ENCODE assay signal across 10 mouse cellular contexts in the genomic region with DNA sequence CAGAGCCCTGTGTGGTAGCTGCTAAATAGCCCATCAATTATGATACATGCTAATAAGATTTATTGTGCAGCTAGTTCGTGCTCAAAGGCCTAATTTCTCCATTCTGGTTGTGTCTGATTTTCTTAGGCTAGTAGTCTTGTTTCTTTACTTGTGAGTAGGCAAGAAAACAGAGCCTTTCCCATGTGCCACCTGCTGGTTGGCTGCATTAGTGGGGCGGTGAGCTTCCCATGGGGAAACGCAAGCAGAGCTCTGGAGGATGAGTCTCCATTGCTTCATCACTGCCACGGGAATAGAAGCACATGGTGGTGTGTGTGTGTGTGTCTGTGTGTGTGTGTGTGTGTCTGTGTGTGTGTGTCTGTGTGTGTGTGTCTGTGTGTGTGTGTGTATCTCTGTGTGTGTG.
DNase-seq lines count a peak whose midpoint lies in the region; ATAC-seq and TF ChIP-seq lines count a peak whose summit lies in the region.
"Had no signal": no experiment of that assay in that cellular context is flagged by ENCODE, and none has a peak within 500 bp of the region (broad histone marks: within the 10 kb centered on the region; RNA-seq: fewer than 3 reads in every experiment).

No protein-coding gene starts in this region.

- no peak overlapping the region for H3K9ac ChIP-seq in liver, adult 2 months (ENCODE audit: low read depth, low read length)
- H3K9ac ChIP-seq: lung, embryonic 15.5 days; stomach, embryonic 15.5 days had no signal

- H3K27ac ChIP-seq in liver, adult 2 months (replicated peaks; ENCODE audit: insufficient read depth, low read depth, low read length) = no peak overlapping the region
- no peak overlapping the region for H3K27ac ChIP-seq in layer of hippocampus, adult 2 months
- H3K27ac ChIP-seq in thymus, adult 2 months (ENCODE audit: control insufficient read depth, insufficient read depth, low read length) = no peak overlapping the region
- H3K27ac ChIP-seq: lung, embryonic 15.5 days; stomach, embryonic 15.5 days had no signal

- peak; percentile 48 for DNase-seq in liver, adult 2 months (ENCODE audit: extremely low read depth, low read depth, low spot score)
- DNase-seq in liver = no peak
- peak; percentile 42 for DNase-seq in adrenal gland, adult 8-10 months
- DNase-seq in frontal cortex, adult 2 months (ENCODE audit: extremely low spot score in 1 of 2, low spot score in 1 of 2) = peak; percentile 20 to 66
- peak; percentile 34 to 41 for DNase-seq in layer of hippocampus, adult 2 months (ENCODE audit: low spot score in 2 of 2)
- DNase-seq in right cerebral cortex, adult 18-20 months = peak; percentile 55
- no peak for DNase-seq in thymus, adult 2 months

- no peak overlapping the region for H3K4me3 ChIP-seq in liver, adult 2 months (ENCODE audit: insufficient read depth, low read depth, low read length)
- no peak overlapping the region for H3K4me3 ChIP-seq in layer of hippocampus, adult 2 months
- no peak overlapping the region for H3K4me3 ChIP-seq in thymus, adult 2 months (ENCODE audit: control insufficient read depth, insufficient read depth, low read length)
- H3K4me3 ChIP-seq: lung, embryonic 15.5 days; stomach, embryonic 15.5 days had no signal

- no peaks in the 10 kb centered on the region for H3K4me1 ChIP-seq in liver, adult 2 months (ENCODE audit: control insufficient read depth, insufficient read depth, low read length)
- no peaks in the 10 kb centered on the region for H3K4me1 ChIP-seq in thymus, adult 2 months (replicated peaks; ENCODE audit: control insufficient read depth, insufficient read depth, low read length)
- H3K4me1 ChIP-seq: lung, embryonic 15.5 days; stomach, embryonic 15.5 days had no signal

- WGBS in liver, adult 2 months = 49% methylated on average over 4 of the region's 4 CpGs
- 80% methylated on average over 4 of the region's 4 CpGs for WGBS in thymus, adult 2 months

- TF ChIP-seq CTCF in liver, adult 2 months (IDR thresholded peaks at IDR 0.05; ENCODE audit: low read depth, low read length) = peak; percentile 61
- peak; percentile 73 for TF ChIP-seq CTCF in layer of hippocampus, adult 2 months (conservative IDR thresholded peaks at IDR 0.05)
- no peak for TF ChIP-seq CTCF in thymus, adult 2 months (IDR thresholded peaks at IDR 0.05; ENCODE audit: borderline replicate concordance, control insufficient read depth, extremely low read depth, insufficient read depth, low read length, poor library complexity)

- ATAC-seq in megakaryocyte-erythroid progenitor cell, adult 5-6 weeks (replicated peaks; ENCODE audit: low FRiP score, low TSS enrichment, poor library complexity, severe bottlenecking) = no peak

- H3K27me3 ChIP-seq in liver, adult 2 months (ENCODE audit: control insufficient read depth, insufficient read depth, low read length) = no peaks in the 10 kb centered on the region
- no peaks in the 10 kb centered on the region for H3K27me3 ChIP-seq in thymus, adult 2 months (ENCODE audit: control insufficient read depth, insufficient read depth, low read length)
- H3K27me3 ChIP-seq: lung, embryonic 15.5 days; stomach, embryonic 15.5 days had no signal

- H3K36me3 ChIP-seq in liver, adult 2 months (ENCODE audit: control insufficient read depth, insufficient read depth, low read length) = no peaks in the 10 kb centered on the region
- H3K36me3 ChIP-seq in thymus, adult 2 months (ENCODE audit: control insufficient read depth, insufficient read depth, low read length) = no peaks in the 10 kb centered on the region
- H3K36me3 ChIP-seq: lung, embryonic 15.5 days; stomach, embryonic 15.5 days had no signal

- no peaks in the 10 kb centered on the region for H3K79me2 ChIP-seq in liver, adult 2 months (ENCODE audit: control insufficient read depth, insufficient read depth, low read length)

- no peak for TF ChIP-seq POLR2A in liver, adult 2 months (IDR thresholded peaks at IDR 0.05; ENCODE audit: extremely low read depth, insufficient read depth, low read length)
- TF ChIP-seq POLR2A in thymus, adult 2 months (IDR thresholded peaks at IDR 0.05; ENCODE audit: control insufficient read depth, extremely low read depth, insufficient read depth, low read length, poor library complexity) = no peak

Comparison
In these comparisons a context has a peak if more than half of its experiments do, and no peak if none do; other contexts are left out.
1. DNase-seq: peak in liver, adult 2 months (single experiment), adrenal gland, adult 8-10 months (single experiment), frontal cortex, adult 2 months (2 of 2), layer of hippocampus, adult 2 months (2 of 2) and right cerebral cortex, adult 18-20 months (single experiment); none in liver (single experiment) and thymus, adult 2 months (single experiment).